In genomic region chr19:46629807-46630206, GRCm38 (mm10) we compare ENCODE assay signal across 25 mouse cellular contexts. TPM values are rescaled to one million over a fixed set of nuclear protein-coding genes. Genes with fewer than 3 reads are reported as not detected.
DNase-seq lines count a peak whose midpoint lies in the region; ATAC-seq and TF ChIP-seq lines count a peak whose summit lies in the region.
"Had no signal": no experiment of that assay in that cellular context is flagged by ENCODE, and none has a peak within 500 bp of the region (broad histone marks: within the 10 kb centered on the region; RNA-seq: fewer than 3 reads in every experiment).

No protein-coding gene starts in this region.

- no peak for ATAC-seq in heart, embryonic 12.5 days (ENCODE audit: insufficient number of reproducible peaks, low FRiP score)
- ATAC-seq in lung, embryonic 14.5 days (ENCODE audit: insufficient read depth) = no peak
- 0 out of 2 replicates have a peak, but pooled peaks have one; percentile 27 for ATAC-seq in embryonic facial prominence, embryonic 14.5 days (ENCODE audit: low read depth)
- ATAC-seq in limb, embryonic 11.5 days (ENCODE audit: insufficient number of reproducible peaks, low FRiP score, low TSS enrichment, low read depth) = no peak
- no peak for ATAC-seq in erythroblast, adult 5-6 weeks (replicated peaks; ENCODE audit: low FRiP score, poor library complexity, severe bottlenecking)
- ATAC-seq: hindbrain, embryonic 16.5 days; midbrain, embryonic 16.5 days had no signal

- no peak for TF ChIP-seq CTCF in lung, embryonic 14.5 days (IDR thresholded peaks at IDR 0.05; ENCODE audit: low read depth)

- no peaks in the 10 kb centered on the region for H3K27me3 ChIP-seq in heart, embryonic 12.5 days (replicated peaks)
- H3K27me3 ChIP-seq in lung, embryonic 14.5 days (ENCODE audit: insufficient read depth, low read length) = no peaks in the 10 kb centered on the region
- no peaks in the 10 kb centered on the region for H3K27me3 ChIP-seq in embryonic facial prominence, embryonic 14.5 days (replicated peaks; ENCODE audit: control insufficient read depth, insufficient read depth, low read length)
- no peaks in the 10 kb centered on the region for H3K27me3 ChIP-seq in limb, embryonic 11.5 days (ENCODE audit: control insufficient read depth, insufficient read depth, low read length)
- H3K27me3 ChIP-seq: CH12.LX; embryonic facial prominence, embryonic 15.5 days had no signal

- peaks cover 88% of the 10 kb centered on the region for H3K4me1 ChIP-seq in heart, embryonic 12.5 days (replicated peaks)
- peaks cover 22% of the 10 kb centered on the region for H3K4me1 ChIP-seq in lung, embryonic 14.5 days (ENCODE audit: insufficient read depth)
- peaks cover 8% of the 10 kb centered on the region; the same call in 1 of the 2 replicates for H3K4me1 ChIP-seq in embryonic facial prominence, embryonic 14.5 days (ENCODE audit: control insufficient read depth, insufficient read depth, low read length)
- 0 out of 2 replicates have a peak, but pooled peaks cover 11% of the 10 kb centered on the region for H3K4me1 ChIP-seq in limb, embryonic 11.5 days (ENCODE audit: control insufficient read depth, insufficient read depth, low read length)

- 0 out of 2 replicates have a peak overlapping the region, but pooled peaks have one; percentile 0 for H3K27ac ChIP-seq in heart, embryonic 12.5 days (ENCODE audit: poor library complexity, severe bottlenecking)
- 0 out of 2 replicates have a peak overlapping the region, but pooled peaks have one; percentile 4 for H3K27ac ChIP-seq in lung, embryonic 14.5 days (ENCODE audit: low read depth)
- H3K27ac ChIP-seq in embryonic facial prominence, embryonic 14.5 days (replicated peaks; ENCODE audit: low read depth, low read length) = 0 out of 2 replicates have a peak overlapping the region, but pooled peaks have one; percentile 2
- no peak overlapping the region for H3K27ac ChIP-seq in limb, embryonic 11.5 days (replicated peaks; ENCODE audit: low read depth, low read length)
- H3K27ac ChIP-seq: embryonic facial prominence, embryonic 15.5 days; left cerebral cortex, adult 2 months had no signal

- WGBS in heart, embryonic 12.5 days = 73% methylated on average over 9 of the region's 9 CpGs
- 67% methylated on average over 9 of the region's 9 CpGs for WGBS in lung, embryonic 14.5 days
- WGBS in embryonic facial prominence, embryonic 14.5 days = 69% methylated on average over 9 of the region's 9 CpGs
- 88% methylated on average over 9 of the region's 9 CpGs for WGBS in limb, embryonic 11.5 days

- no peak overlapping the region for H3K4me3 ChIP-seq in heart, embryonic 12.5 days
- no peak overlapping the region for H3K4me3 ChIP-seq in lung, embryonic 14.5 days (ENCODE audit: low read depth, low read length)
- H3K4me3 ChIP-seq in embryonic facial prominence, embryonic 14.5 days (ENCODE audit: low read depth, low read length) = no peak overlapping the region
- no peak overlapping the region for H3K4me3 ChIP-seq in limb, embryonic 11.5 days (ENCODE audit: low read depth, low read length)
- H3K4me3 ChIP-seq: embryonic facial prominence, embryonic 15.5 days; left cerebral cortex, adult 2 months had no signal

- H3K36me3 ChIP-seq in heart, embryonic 12.5 days = peaks cover 35% of the 10 kb centered on the region
- peaks cover 12% of the 10 kb centered on the region; the same call in 1 of the 2 replicates for H3K36me3 ChIP-seq in lung, embryonic 14.5 days (ENCODE audit: insufficient read depth)
- H3K36me3 ChIP-seq in embryonic facial prominence, embryonic 14.5 days (ENCODE audit: control insufficient read depth, insufficient read depth, low read length) = peaks cover 7% of the 10 kb centered on the region
- peaks cover 6% of the 10 kb centered on the region; the same call in 1 of the 2 replicates for H3K36me3 ChIP-seq in limb, embryonic 11.5 days (ENCODE audit: control insufficient read depth, insufficient read depth, low read length)

- 0 out of 2 replicates have a peak overlapping the region, but pooled peaks have one; percentile 16 for H3K9ac ChIP-seq in heart, embryonic 12.5 days
- no peak overlapping the region; the same call in 1 of the 2 replicates for H3K9ac ChIP-seq in lung, embryonic 14.5 days
- no peak overlapping the region for H3K9ac ChIP-seq in embryonic facial prominence, embryonic 14.5 days (ENCODE audit: low read depth, low read length)
- H3K9ac ChIP-seq in limb, embryonic 11.5 days (ENCODE audit: low read length) = 0 out of 2 replicates have a peak overlapping the region, but pooled peaks have one; percentile 12
- H3K9ac ChIP-seq: embryonic facial prominence, embryonic 15.5 days had no signal

- intact Hi-C loops in heart, postnatal 14 days (cut with DNase I) = no loop called here

- H3K9me3 ChIP-seq in heart, embryonic 12.5 days (replicated peaks) = no peaks in the 10 kb centered on the region
- H3K9me3 ChIP-seq in lung, embryonic 14.5 days (ENCODE audit: low read depth, low read length) = no peaks in the 10 kb centered on the region
- H3K9me3 ChIP-seq in embryonic facial prominence, embryonic 14.5 days (ENCODE audit: control insufficient read depth, low read length) = no peaks in the 10 kb centered on the region
- no peaks in the 10 kb centered on the region for H3K9me3 ChIP-seq in limb, embryonic 11.5 days (ENCODE audit: control insufficient read depth, low read length)
- H3K9me3 ChIP-seq: embryonic facial prominence, embryonic 15.5 days had no signal

- DNase-seq in heart, postnatal 14 days = no peak
- no peak for DNase-seq in lung, embryonic 14.5 days
- no peak for DNase-seq in lung, postnatal 36 days
- DNase-seq in embryonic facial prominence, embryonic 14.5 days (ENCODE audit: low spot score) = no peak
- DNase-seq in limb, embryonic 11.5 days (ENCODE audit: low spot score) = no peak
- no peak for DNase-seq in Muller cell, postnatal 12 days (ENCODE audit: inconsistent ontology term)
- DNase-seq: adrenal gland, adult 8-10 months; cerebellum, adult 11 months; cerebellum, postnatal 25 days; kidney, adult 11 months; kidney, postnatal 14 days; lung, adult 2 months; thymus, adult 18-20 months had no signal

- no peak overlapping the region for H3K4me2 ChIP-seq in heart, embryonic 12.5 days
- H3K4me2 ChIP-seq in lung, embryonic 14.5 days = no peak overlapping the region
- no peak overlapping the region for H3K4me2 ChIP-seq in embryonic facial prominence, embryonic 14.5 days (ENCODE audit: low read depth, low read length)
- no peak overlapping the region for H3K4me2 ChIP-seq in limb, embryonic 11.5 days (ENCODE audit: low read depth, severe bottlenecking)
- H3K4me2 ChIP-seq: embryonic facial prominence, embryonic 15.5 days had no signal

RNA-seq across cellular contexts. Expression of gene Wbp1l, which starts 30.9 kb away (rescaled TPM):
- 53.4 and 55.6 TPM in 2 replicates for polyA plus RNA-seq in heart, embryonic 12.5 days (2016; fragmentation: Nextera tagmentation; extraction: Ambion mirVana)
- total RNA-seq in heart, postnatal 14 days (2021) = 10 to 100 TPM; 60.3 to 68.7 TPM
- 40.8 and 43.1 TPM in 2 replicates for polyA plus RNA-seq in lung, embryonic 14.5 days (2014; fragmentation: Nextera tagmentation; extraction: Ambion mirVana)
- polyA plus RNA-seq in embryonic facial prominence, embryonic 14.5 days (2014; fragmentation: Nextera tagmentation; extraction: Ambion mirVana) = 37.7 and 42.6 TPM in 2 replicates
- 40.4 and 40.8 TPM in 2 replicates for polyA plus RNA-seq in limb, embryonic 11.5 days (2014; fragmentation: Nextera tagmentation; extraction: Ambion mirVana)
- 5.2 and 7.9 TPM in 2 replicates for total RNA-seq in erythroblast, adult 5-6 weeks (2015; ENCODE audit: low replicate concordance)
- 8.2 and 9.8 TPM in 2 replicates for total RNA-seq in erythroblast, adult 5-6 weeks (2017; ENCODE audit: low replicate concordance)

RNA-seq across cellular contexts. Expression of gene Cyp17a1, which starts 43.2 kb away (rescaled TPM):
- polyA plus RNA-seq in heart, embryonic 12.5 days (2016; fragmentation: Nextera tagmentation; extraction: Ambion mirVana) = 0.86 and 1.3 TPM in 2 replicates
- not detected for total RNA-seq in heart, postnatal 14 days (2021)
- not detected in 2 replicates for polyA plus RNA-seq in lung, embryonic 14.5 days (2014; fragmentation: Nextera tagmentation; extraction: Ambion mirVana)
- polyA plus RNA-seq in embryonic facial prominence, embryonic 14.5 days (2014; fragmentation: Nextera tagmentation; extraction: Ambion mirVana) = 0.33 and 0.87 TPM in 2 replicates
- polyA plus RNA-seq in limb, embryonic 11.5 days (2014; fragmentation: Nextera tagmentation; extraction: Ambion mirVana) = not detected in 2 replicates
- total RNA-seq in erythroblast, adult 5-6 weeks (2015; ENCODE audit: low replicate concordance) = not detected in 2 replicates
- not detected in 2 replicates for total RNA-seq in erythroblast, adult 5-6 weeks (2017; ENCODE audit: low replicate concordance)
- total RNA-seq: CH12.LX; gastrocnemius, postnatal 4 days; layer of hippocampus, adult 8-10 months; left cerebral cortex, adult 2 months; megakaryocyte, adult 5-6 weeks had no signal
- polyA plus RNA-seq: forebrain, embryonic 11.5 days; frontal cortex, adult 2 months; hindbrain, embryonic 16.5 days; midbrain, embryonic 16.5 days had no signal

RNA-seq across cellular contexts. Expression of gene Sfxn2, which starts 56.6 kb away (rescaled TPM):
- 8.1 and 8.9 TPM in 2 replicates for polyA plus RNA-seq in heart, embryonic 12.5 days (2016; fragmentation: Nextera tagmentation; extraction: Ambion mirVana)
- total RNA-seq in heart, postnatal 14 days (2021) = 1 to 10 TPM; 4.1 to 5.3 TPM
- polyA plus RNA-seq in lung, embryonic 14.5 days (2014; fragmentation: Nextera tagmentation; extraction: Ambion mirVana) = 22.2 and 24.9 TPM in 2 replicates
- polyA plus RNA-seq in embryonic facial prominence, embryonic 14.5 days (2014; fragmentation: Nextera tagmentation; extraction: Ambion mirVana) = 16.7 and 19.7 TPM in 2 replicates
- 15.2 and 15.6 TPM in 2 replicates for polyA plus RNA-seq in limb, embryonic 11.5 days (2014; fragmentation: Nextera tagmentation; extraction: Ambion mirVana)
- total RNA-seq in erythroblast, adult 5-6 weeks (2015; ENCODE audit: low replicate concordance) = 1.9 TPM in 2 replicates
- 2.9 and 3.9 TPM in 2 replicates for total RNA-seq in erythroblast, adult 5-6 weeks (2017; ENCODE audit: low replicate concordance)

RNA-seq across cellular contexts. Expression of gene Arl3, which starts 56.8 kb away (rescaled TPM):
- 88.2 and 94.4 TPM in 2 replicates for polyA plus RNA-seq in heart, embryonic 12.5 days (2016; fragmentation: Nextera tagmentation; extraction: Ambion mirVana)
- 10 to 100 TPM; 29.7 to 30.0 TPM for total RNA-seq in heart, postnatal 14 days (2021)
- 78.6 and 85.4 TPM in 2 replicates for polyA plus RNA-seq in lung, embryonic 14.5 days (2014; fragmentation: Nextera tagmentation; extraction: Ambion mirVana)
- polyA plus RNA-seq in embryonic facial prominence, embryonic 14.5 days (2014; fragmentation: Nextera tagmentation; extraction: Ambion mirVana) = 83.7 and 94.0 TPM in 2 replicates
- 128 and 133 TPM in 2 replicates for polyA plus RNA-seq in limb, embryonic 11.5 days (2014; fragmentation: Nextera tagmentation; extraction: Ambion mirVana)
- 4.2 and 5.9 TPM in 2 replicates for total RNA-seq in erythroblast, adult 5-6 weeks (2015; ENCODE audit: low replicate concordance)
- 3.2 and 4.2 TPM in 2 replicates for total RNA-seq in erythroblast, adult 5-6 weeks (2017; ENCODE audit: low replicate concordance)

RNA-seq across cellular contexts. Expression of gene Borcs7, which starts 59.9 kb away (rescaled TPM):
- polyA plus RNA-seq in heart, embryonic 12.5 days (2016; fragmentation: Nextera tagmentation; extraction: Ambion mirVana) = 16.3 and 17.0 TPM in 2 replicates
- total RNA-seq in heart, postnatal 14 days (2021) = 1 to 10 TPM; 8.7 to 9.6 TPM
- 15.5 and 17.3 TPM in 2 replicates for polyA plus RNA-seq in lung, embryonic 14.5 days (2014; fragmentation: Nextera tagmentation; extraction: Ambion mirVana)
- polyA plus RNA-seq in embryonic facial prominence, embryonic 14.5 days (2014; fragmentation: Nextera tagmentation; extraction: Ambion mirVana) = 13.9 and 14.3 TPM in 2 replicates
- 11.8 and 14.6 TPM in 2 replicates for polyA plus RNA-seq in limb, embryonic 11.5 days (2014; fragmentation: Nextera tagmentation; extraction: Ambion mirVana)
- 0.63 TPM in 1 of 2 replicates, not detected in the other for total RNA-seq in erythroblast, adult 5-6 weeks (2015; ENCODE audit: low replicate concordance)
- total RNA-seq in erythroblast, adult 5-6 weeks (2017; ENCODE audit: low replicate concordance) = 0.28 and 0.85 TPM in 2 replicates

Comparison
In these comparisons a context has a peak if more than half of its experiments do, and no peak if none do; other contexts are left out.
1. H3K9ac ChIP-seq: peak in heart, embryonic 12.5 days (single experiment) and limb, embryonic 11.5 days (single experiment); none in lung, embryonic 14.5 days (single experiment) and embryonic facial prominence, embryonic 14.5 days (single experiment).